Mouse (Mus musculus): ENCODE measurements at regions not wholly inside any gene's neighbourhood (a gene's known extent, or its start where the extent isn't known, plus 50 kb on each side); places are given as distances from the start of the nearest gene placed in this dataset.

DNA sequence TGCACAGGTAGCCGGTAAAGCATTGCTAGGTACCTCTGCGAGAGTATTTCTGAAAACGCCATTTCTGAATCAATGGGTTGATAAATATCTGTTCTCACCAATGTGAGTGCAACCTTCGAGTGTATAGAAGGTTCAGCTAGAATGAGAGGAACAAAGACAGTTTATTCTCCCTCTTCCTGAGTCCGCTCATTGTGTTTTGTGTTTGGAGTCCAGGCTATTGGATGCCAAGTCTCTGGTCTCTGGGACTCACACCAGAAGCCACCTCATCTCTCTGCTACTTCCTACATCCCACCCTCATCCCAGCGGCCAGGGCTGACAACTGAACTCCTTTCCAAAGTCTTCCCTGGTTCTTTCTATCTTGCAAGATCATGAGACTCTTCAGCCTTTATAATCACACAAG, 62.7 kb downstream of the Lrrc30 start:
- DNase-seq (ENCODE audit: low spot score) = no peak

DNA sequence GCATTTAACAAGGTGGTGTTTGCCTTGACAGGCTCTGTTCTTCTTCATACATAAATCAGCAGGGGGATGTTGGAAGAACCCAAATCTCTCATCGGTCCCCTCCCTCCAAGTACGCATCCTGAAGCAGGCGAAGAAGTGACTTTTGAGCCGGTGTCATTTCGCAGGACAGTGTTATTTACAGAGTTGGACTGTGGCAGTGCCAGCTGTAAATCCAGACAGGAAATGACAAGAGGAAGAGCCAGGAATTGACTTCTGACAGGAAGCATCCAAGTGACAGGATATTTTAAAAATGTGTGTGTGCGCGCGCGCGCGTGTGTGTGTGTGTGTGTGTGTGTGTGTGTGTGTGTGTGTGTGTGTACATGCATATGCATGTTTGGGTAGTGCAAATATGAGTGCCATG, 66.3 kb downstream of the Lrrc30 start:
- DNase-seq (ENCODE audit: low spot score) = no peak

GRCm38 (mm10) chr17:67565746-67566145, 66.8 kb downstream of the Lrrc30 start:
- DNase-seq (ENCODE audit: low spot score) = no peak

DNA sequence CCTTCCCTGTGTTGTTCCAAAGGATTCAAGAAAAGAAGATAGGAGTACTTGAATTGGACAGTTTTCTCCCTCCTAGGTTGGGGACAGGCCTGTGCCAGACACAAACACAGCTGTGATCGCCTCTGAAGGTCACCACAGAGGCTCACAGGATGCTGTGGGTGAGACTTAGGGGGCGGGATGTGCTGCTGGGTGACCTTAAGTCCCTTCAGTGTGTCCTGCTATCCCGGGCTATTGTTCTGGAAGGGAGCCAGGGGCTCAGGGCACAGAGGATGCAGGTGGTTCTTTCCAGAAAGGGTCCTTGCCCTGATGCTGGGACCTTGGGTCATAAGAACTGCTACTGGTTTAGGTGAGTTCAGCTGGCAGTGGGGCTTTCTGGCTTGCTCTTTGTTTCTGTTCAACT, 67.7 kb downstream of the Lrrc30 start:
- DNase-seq (ENCODE audit: low spot score) = no peak

DNA sequence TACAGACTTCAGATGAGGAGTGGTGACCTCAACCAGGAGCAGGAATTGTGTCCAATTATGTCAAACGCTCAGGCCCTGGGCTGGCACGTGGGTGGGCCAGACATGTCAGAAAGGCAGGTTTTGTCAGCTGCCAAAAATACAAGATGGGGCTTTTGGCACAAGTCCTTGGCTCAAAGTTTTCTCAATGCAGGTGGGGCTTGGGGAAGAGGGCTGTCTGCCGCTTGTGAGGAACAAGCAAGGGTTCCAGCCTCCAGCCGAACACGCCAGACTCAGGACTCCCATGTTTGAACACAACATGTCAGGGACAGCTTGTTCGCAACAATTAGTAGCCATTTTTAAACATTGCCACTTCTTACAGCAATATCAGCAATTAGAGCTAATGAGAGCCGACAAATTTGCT, 69.5 kb downstream of the Lrrc30 start:
- no peak for DNase-seq (ENCODE audit: low spot score)

DNA sequence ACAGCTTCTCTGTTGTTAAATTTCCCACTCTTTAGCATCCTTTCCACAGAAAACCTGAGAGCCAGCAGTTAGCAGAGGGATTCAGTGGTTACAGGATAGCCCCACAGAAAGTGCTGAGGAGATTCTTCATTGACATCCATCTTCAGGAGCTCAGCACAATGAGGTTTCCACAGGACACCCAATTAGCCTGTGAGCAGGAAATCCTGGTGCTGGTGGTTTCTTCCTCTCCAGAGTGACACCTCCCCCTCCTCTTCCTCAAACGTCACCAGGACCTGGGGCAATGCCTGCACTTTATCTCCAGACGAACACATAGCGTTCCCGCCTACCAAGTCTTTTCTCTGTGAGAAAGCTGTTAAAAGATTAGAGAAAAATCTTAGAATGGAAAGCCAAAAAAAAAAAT, 70.7 kb downstream of the Lrrc30 start:
- DNase-seq (ENCODE audit: low spot score) = no peak

GRCm38 (mm10) chr17:67557351-67557870, 75.1 kb downstream of the Lrrc30 start:
- no peak for DNase-seq (ENCODE audit: low spot score)

DNA sequence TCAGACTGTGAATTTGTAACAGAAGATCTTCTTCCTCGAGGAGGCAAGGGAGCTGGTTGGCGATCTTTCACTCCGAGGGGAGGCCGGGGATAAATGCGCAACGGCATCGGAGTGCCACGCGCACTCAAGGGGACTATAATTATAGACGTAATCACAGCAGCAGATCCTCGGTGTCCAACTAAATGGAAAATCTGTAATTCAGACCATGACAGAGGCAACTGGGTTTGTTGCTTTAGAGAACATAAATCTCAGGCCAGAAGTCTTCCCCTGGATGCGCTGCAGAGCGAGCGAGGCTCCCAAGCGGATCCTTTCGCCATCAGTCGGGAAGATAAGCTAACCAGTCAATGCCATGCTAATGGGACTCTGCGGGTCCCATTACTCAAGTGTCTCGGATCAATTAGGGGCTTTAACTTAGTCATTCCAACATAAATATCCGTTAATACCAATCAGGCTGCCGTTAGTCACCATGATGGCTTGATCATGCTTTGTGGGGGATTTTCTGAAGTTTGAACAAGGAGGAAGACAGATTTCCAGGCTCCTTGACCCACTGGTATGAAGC, 79.9 kb downstream of the Lrrc30 start:
- DNase-seq (ENCODE audit: low spot score) = no peak

DNA sequence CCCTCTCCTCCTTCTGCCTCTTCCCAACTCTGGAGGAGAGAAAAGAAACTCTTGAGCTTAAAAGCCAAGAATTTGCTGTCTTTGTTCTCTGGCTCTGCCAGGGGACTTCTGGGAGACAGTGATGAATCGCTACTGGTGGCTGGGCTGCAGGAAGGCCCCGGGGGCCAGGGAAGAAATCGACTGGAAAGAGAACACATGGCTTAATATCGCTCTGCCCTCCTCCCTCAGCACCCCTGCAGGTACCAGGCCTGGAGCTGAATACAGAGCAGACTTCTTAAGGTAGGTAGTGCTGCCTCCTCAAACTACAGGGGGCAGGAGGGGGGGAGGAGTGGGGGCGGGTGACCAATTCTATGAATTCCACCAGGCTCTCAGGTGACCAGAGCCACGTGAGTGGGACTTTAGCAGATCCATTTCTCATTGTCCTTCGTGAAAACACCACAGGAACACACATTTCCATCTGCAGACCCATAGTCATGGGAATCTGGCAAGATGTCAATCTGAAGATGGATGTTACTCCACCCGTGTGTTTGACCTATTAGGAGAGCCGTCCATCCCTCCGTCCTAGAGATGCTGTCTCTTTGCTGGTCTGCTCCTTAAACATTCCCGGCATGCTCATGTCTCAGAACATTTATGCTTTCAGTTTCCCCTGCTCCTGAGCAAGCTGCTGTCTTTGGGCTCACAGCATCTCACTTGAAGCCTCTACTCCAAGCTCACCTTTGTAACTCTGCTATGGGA, 83.4 kb downstream of the Lrrc30 start:
- no peak for DNase-seq (ENCODE audit: low spot score)

DNA sequence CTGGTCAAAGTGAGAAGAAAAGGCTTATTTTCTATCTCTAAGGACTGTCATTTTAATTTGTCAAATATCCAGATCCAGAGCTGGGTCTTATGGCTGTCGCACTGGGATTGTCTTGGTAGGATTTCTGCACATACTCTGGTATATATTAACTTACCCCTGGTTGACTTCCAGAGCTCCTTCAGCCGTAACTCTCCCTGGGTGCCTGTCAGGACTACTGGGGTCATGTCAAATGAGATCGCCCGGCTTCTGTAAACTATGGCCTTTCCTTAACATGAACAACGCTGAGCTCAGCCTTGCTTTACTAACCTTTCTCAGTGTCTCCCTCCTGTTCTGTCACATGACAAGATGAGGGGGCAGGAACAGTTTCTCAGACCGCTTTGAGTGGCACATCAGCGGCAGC, 88.1 kb downstream of the Lrrc30 start:
- no peak for DNase-seq (ENCODE audit: low spot score)

- DNase-seq (ENCODE audit: low spot score) = no peak
These were observed 100.2 kb downstream of the Lrrc30 start for GRCm38 (mm10) chr17:67532331-67532730.

- DNase-seq (ENCODE audit: low spot score) = no peak
These were observed 111.6 kb downstream of the Lrrc30 start for GRCm38 (mm10) chr17:67520848-67521411.

GRCm38 (mm10) chr17:67515601-67516147, 116.8 kb downstream of the Lrrc30 start:
- no peak for DNase-seq (ENCODE audit: low spot score)

- no peak for DNase-seq (ENCODE audit: low spot score)
These were observed 117.9 kb downstream of the Lrrc30 start for GRCm38 (mm10) chr17:67514387-67515241.

- no peak for DNase-seq (ENCODE audit: low spot score)
These were observed 119.6 kb downstream of the Lrrc30 start for GRCm38 (mm10) chr17:67512699-67513450.

- no peak for DNase-seq (ENCODE audit: low spot score)
These were observed 120.5 kb downstream of the Lrrc30 start for GRCm38 (mm10) chr17:67512008-67512407.

- no peak for DNase-seq (ENCODE audit: low spot score)
These were observed 122.6 kb downstream of the Lrrc30 start for GRCm38 (mm10) chr17:67509921-67510320.

DNA sequence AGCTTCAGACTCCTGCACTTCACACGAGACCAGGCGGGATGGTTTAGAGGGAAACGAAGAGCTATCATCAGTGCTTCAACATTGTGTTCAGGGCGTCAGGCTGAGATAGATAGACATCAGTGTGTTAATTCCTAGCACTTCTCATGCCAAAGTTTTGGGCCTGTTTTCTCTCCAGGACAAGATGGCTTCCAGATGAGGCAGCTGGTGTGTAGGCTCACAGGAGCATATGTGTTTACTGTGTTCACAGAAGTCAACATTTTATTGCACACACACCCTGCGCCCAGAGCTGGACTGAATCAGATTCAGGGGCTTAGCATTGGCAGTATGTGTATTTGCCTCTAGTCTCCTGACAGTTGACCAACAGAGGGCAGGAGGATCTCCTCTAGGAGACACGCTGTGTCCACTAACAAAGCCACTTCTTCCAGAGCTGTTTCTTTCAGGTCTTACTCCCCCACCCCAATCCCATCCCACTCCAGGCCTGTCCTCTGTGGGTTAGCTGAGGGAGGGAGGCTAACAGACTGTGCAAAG, 123.4 kb downstream of the Lrrc30 start:
- no peak for DNase-seq (ENCODE audit: low spot score)

DNA sequence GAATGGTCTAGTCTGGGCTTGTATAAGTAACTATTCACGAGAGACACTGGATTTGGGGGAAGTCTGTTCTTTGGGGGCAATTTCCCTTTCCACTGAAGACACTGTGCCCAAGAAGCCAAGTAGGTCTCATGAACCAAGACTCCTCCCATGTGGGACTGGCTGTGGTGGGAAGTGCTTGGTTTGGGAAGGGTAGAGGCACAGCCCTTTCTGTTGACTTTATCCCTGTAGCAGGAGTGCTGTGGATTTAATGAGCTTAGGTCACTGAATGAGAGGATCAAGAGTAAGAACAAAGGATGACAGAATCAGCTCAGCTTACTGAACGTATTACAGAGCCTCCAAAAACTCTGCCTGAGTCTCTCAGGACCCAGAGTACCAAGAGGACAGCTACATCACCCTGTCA, 124.2 kb downstream of the Lrrc30 start:
- DNase-seq (ENCODE audit: low spot score) = no peak

DNA sequence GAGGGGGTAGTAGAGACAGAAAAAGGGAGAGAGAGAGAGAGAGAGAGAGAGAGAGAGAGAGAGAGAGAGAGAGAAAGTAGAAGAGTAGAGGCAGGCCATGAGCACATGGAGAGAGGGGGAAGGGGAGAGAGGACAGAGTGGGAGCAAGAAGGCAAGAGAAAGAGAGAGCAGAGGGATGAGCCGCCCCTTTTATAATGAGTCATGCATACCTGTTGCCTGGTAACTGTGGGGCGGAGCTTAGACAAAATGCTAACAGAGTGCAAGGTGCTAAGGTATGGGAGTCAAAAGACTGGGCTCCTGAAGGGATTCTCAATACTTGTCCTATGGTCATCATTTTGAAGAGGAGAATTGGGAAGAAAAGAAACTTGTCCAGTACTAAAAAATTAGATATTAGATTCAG, 126.1 kb downstream of the Lrrc30 start:
- DNase-seq (ENCODE audit: low spot score) = no peak

- no peak for DNase-seq (ENCODE audit: low spot score)
These were observed 128.0 kb downstream of the Lrrc30 start for GRCm38 (mm10) chr17:67504502-67505033.
